Mouse (Mus musculus): ENCODE measurements around the gene Mtrr.
"Not testable (repeated sequence)": the region's sequence is repeated elsewhere in the genome, so short reads cannot be mapped to it uniquely, and the experiment has no call there.

DNA sequence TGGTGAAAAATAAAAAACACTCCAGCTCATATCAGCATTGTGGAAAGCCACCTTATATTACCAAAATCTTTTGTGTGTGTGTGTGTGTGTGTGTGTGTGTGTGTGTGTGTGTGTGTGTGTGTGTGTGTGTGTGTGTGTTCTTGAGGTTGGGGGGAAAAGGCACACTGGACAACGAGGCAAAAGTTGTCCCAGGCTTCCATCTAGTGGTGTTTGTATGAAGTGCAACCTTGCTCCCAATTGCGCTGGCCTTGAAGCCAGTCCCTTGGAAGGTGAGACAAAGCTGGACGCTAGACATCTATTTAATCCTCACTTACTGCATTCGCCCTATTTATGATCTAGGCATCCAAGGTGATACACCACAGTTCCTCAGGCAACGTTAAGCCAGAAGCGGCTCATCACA, 28.6 kb downstream of the Mtrr start:
- TF ChIP-seq POLR2A (IDR thresholded peaks at IDR 0.05; ENCODE audit: borderline replicate concordance, extremely low read depth, low read depth, low read length): not testable (repeated sequence)
- peak; percentile 38; the same call in 1 of the 2 replicates for TF ChIP-seq CTCF (IDR thresholded peaks at IDR 0.05; ENCODE audit: insufficient read depth, low read length)
